Mouse (Mus musculus) megakaryocyte, embryonic 14.5 days (primary cell): ENCODE measurements at regions not wholly inside any gene's neighbourhood (a gene's known extent, or its start where the extent isn't known, plus 50 kb on each side); places are given as distances from the start of the nearest gene placed in this dataset.

ENCODE experiments used
- H3K27me3 ChIP-seq: replicated peaks from 2 replicates; pipeline ENCODE3; 2012; ENCODE audit warnings: inconsistent platforms
- H3K36me3 ChIP-seq: replicated peaks from 2 replicates; pipeline ENCODE3; 2012; ENCODE audit warnings: low read length, inconsistent platforms, mixed read lengths
- H3K4me1 ChIP-seq: 2 replicates; pipeline ENCODE4 v1.6.1; 2012; ENCODE audit warnings: inconsistent platforms
- H3K4me3 ChIP-seq: replicated peaks from 2 replicates; pipeline ENCODE3; 2012; ENCODE audit warnings: moderate library complexity, mild to moderate bottlenecking, inconsistent platforms
- H3K9me3 ChIP-seq: 2 replicates; pipeline ENCODE4 v1.6.1; 2012; ENCODE audit warnings: inconsistent platforms
- FLI1 ChIP-seq: IDR thresholded peaks from 2 replicates; pipeline ENCODE4 v1.6.1; 2012; ENCODE audit warnings: low read length, inconsistent platforms, mixed read lengths
- GATA1 ChIP-seq: IDR thresholded peaks from 3 replicates; pipeline ENCODE4 v1.6.1; 2012; ENCODE audit warnings: mixed read lengths, low read length, inconsistent platforms, borderline replicate concordance

DNA sequence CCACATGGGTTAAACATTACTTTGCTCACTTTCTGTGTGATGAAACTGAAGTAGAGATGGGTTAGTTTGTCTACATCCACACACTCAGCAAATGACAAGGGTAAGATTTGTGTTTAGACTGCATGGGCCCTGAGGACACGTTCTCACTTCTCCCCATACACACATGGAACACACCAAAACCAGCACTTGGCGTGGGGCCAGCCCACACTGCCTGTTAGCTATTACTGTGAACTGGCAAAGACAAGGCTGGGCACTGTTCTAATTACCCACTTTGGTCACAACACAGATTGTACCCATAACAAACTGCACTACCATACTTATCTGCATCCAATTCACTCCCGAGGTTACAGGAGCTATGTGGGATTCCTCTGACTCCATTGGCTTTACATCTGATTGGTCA is 430.4 kb downstream of the Etnk1 start:
- no peaks in the 10 kb centered on the region for H3K9me3 ChIP-seq
- H3K36me3 ChIP-seq = no peaks in the 10 kb centered on the region
- H3K4me1 ChIP-seq = no peaks in the 10 kb centered on the region
- TF ChIP-seq GATA1 (no peak), FLI1 (no peak)
- no peaks in the 10 kb centered on the region for H3K27me3 ChIP-seq
- H3K4me3 ChIP-seq = no peak overlapping the region

- Histone ChIP-seq H3K27me3 (no peaks in the 10 kb centered on the region), H3K4me3 (no peak overlapping the region), H3K4me1 (no peaks in the 10 kb centered on the region), H3K9me3 (0 out of 2 replicates have a peak, but pooled peaks cover 4% of the 10 kb centered on the region), H3K36me3 (no peaks in the 10 kb centered on the region)
- TF ChIP-seq GATA1 = no peak
- TF ChIP-seq FLI1 = no peak
These were observed 431.9 kb downstream of the Etnk1 start for GRCm38 (mm10) chr6:143598916-143599315.

- H3K27me3 ChIP-seq = no peaks in the 10 kb centered on the region
- peaks cover 3% of the 10 kb centered on the region; the same call in 1 of the 2 replicates for H3K4me1 ChIP-seq
- no peak overlapping the region for H3K4me3 ChIP-seq
- TF ChIP-seq FLI1 (no peak), GATA1 (no peak)
- no peaks in the 10 kb centered on the region for H3K36me3 ChIP-seq
- no peaks in the 10 kb centered on the region; the same call in 1 of the 2 replicates for H3K9me3 ChIP-seq
These were observed 442.1 kb downstream of the Etnk1 start for GRCm38 (mm10) chr6:143609100-143609499.

- Histone ChIP-seq H3K9me3 (no peaks in the 10 kb centered on the region), H3K4me1 (peaks cover 9% of the 10 kb centered on the region; the same call in 1 of the 2 replicates), H3K27me3 (no peaks in the 10 kb centered on the region), H3K4me3 (no peak overlapping the region), H3K36me3 (no peaks in the 10 kb centered on the region)
- TF ChIP-seq FLI1 = no peak
These were observed 445.9 kb downstream of the Etnk1 start for GRCm38 (mm10) chr6:143612966-143613365.

DNA sequence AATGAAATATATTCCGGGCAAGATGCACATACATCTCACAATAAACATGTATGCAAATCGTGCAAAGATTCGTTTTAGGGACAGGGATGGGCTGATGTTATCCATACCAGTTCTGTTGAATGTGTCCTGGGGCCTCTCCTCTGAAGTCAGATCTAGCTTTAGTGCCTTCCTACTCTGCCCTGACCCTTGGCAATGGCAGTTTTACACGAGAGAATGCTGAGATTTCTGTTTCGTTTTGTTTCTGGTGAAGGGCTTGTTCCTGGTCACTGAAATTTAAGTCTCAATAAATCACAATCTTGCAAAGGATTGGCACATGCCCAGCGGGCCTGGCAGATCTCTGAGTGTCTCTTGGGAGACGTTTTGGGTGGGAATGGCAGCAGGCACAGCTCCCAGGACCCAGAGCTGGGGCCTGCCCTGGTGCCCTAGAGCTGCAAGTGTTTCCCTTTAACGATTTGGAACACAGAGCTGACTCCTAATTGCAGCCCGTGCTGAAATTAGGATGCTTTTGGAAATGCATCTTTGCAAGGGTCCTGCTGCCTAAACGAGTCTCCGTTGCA is 447.5 kb downstream of the Etnk1 start:
- Histone ChIP-seq H3K4me1 (peaks cover 7% of the 10 kb centered on the region; the same call in 1 of the 2 replicates), H3K36me3 (no peaks in the 10 kb centered on the region), H3K4me3 (no peak overlapping the region), H3K9me3 (no peaks in the 10 kb centered on the region), H3K27me3 (no peaks in the 10 kb centered on the region)
- no peak for TF ChIP-seq GATA1
- no peak for TF ChIP-seq FLI1

DNA sequence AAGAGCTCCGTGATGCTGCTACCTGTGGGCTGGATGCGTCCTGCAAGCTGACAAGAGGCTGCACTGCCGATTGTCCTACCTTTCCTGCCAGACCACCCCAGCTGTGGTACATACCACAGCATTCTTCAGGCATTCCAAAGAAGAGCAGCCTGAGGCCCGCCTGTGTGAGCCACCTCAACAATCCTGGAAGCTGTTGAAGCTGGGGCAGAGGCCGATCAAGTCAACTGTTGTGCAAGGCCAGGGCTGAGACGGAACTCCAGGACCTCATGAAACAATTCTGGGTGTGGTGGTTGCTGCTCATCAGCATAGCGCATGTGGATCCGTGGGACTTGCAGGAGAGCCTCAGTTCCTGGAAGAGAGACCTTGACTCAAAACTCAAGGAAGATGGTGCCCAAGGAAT is 448.3 kb downstream of the Etnk1 start:
- H3K4me1 ChIP-seq = peaks cover 7% of the 10 kb centered on the region; the same call in 1 of the 2 replicates
- H3K36me3 ChIP-seq = no peaks in the 10 kb centered on the region
- H3K4me3 ChIP-seq = no peak overlapping the region
- TF ChIP-seq GATA1 = no peak
- TF ChIP-seq FLI1 = no peak
- H3K9me3 ChIP-seq = peaks cover 3% of the 10 kb centered on the region
- H3K27me3 ChIP-seq = no peaks in the 10 kb centered on the region

- Histone ChIP-seq H3K4me1 (peaks cover 11% of the 10 kb centered on the region; the same call in 1 of the 2 replicates), H3K36me3 (no peaks in the 10 kb centered on the region), H3K27me3 (no peaks in the 10 kb centered on the region), H3K9me3 (peaks cover 10% of the 10 kb centered on the region), H3K4me3 (no peak overlapping the region)
- TF ChIP-seq GATA1 = no peak
- no peak for TF ChIP-seq FLI1
These were observed 449.4 kb downstream of the Etnk1 start for GRCm38 (mm10) chr6:143616386-143616785.

DNA sequence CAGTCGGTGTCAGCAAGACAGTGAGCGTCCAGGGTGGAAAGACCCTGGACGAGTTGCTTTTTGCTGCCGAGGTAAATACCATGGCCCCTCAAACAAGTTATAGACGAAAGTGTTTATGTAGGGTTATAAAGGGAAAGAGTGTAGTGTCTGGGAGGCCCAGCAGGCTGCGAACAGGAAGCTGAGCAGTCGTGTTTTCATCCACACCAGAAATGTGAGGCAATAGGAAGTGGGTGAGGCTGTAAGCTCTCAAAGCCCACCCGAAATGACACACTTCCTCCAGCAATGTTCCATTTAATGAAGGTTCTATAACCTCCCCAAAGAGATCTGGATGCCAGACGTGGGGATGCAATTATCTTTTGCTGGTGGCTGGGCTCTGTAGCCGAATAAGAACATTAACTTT is 451.5 kb downstream of the Etnk1 start:
- H3K36me3 ChIP-seq = no peaks in the 10 kb centered on the region
- H3K4me1 ChIP-seq = peaks cover 11% of the 10 kb centered on the region; the same call in 1 of the 2 replicates
- no peaks in the 10 kb centered on the region for H3K27me3 ChIP-seq
- peaks cover 10% of the 10 kb centered on the region for H3K9me3 ChIP-seq
- no peak for TF ChIP-seq FLI1
- no peak for TF ChIP-seq GATA1
- no peak overlapping the region for H3K4me3 ChIP-seq

DNA sequence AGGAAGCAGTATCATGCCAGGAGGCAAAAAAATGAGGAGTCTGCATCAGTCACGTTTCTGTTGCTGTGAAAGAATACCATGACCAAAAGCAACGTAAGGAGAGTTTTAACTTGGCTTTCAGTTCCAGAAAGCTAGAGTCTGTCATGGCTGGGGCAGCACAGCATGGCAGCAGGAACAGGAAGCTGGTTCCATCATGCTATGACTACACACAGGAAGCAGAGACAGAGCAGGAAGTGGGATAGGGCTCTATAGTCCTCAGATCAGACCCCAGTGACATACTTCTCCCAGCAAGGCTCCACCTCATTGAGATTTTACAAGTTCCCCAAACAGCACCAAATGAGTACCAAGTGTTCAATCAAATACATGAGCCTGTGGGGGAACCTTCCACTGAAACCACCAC is 453.6 kb downstream of the Etnk1 start:
- H3K36me3 ChIP-seq = no peaks in the 10 kb centered on the region
- H3K4me3 ChIP-seq = no peak overlapping the region
- peaks cover 10% of the 10 kb centered on the region for H3K9me3 ChIP-seq
- TF ChIP-seq GATA1 = no peak
- no peaks in the 10 kb centered on the region for H3K27me3 ChIP-seq
- peaks cover 11% of the 10 kb centered on the region; the same call in 1 of the 2 replicates for H3K4me1 ChIP-seq

DNA sequence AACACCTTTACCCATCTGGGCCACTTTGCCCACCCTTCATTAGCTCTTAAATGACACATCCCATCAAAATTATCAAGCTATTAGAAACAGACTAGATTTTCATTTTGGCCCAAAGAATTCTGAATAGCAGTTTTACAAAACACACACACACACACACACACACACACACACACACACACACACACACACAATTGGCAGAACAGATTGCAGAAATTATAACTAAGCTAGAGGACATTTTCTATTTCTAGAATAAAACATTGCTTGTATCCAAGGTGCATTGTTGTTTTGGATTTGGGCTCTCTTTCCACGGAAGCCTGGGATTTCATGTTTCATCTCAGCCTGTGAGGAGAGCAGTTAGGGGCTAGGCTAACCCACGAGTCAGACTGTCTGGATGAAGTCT is 455.1 kb downstream of the Etnk1 start:
- TF ChIP-seq GATA1 = no peak
- TF ChIP-seq FLI1 = no peak
- peaks cover 5% of the 10 kb centered on the region; the same call in 1 of the 2 replicates for H3K4me1 ChIP-seq
- no peak overlapping the region for H3K4me3 ChIP-seq
- H3K9me3 ChIP-seq = peaks cover 10% of the 10 kb centered on the region
- H3K27me3 ChIP-seq = no peaks in the 10 kb centered on the region
- H3K36me3 ChIP-seq = no peaks in the 10 kb centered on the region

DNA sequence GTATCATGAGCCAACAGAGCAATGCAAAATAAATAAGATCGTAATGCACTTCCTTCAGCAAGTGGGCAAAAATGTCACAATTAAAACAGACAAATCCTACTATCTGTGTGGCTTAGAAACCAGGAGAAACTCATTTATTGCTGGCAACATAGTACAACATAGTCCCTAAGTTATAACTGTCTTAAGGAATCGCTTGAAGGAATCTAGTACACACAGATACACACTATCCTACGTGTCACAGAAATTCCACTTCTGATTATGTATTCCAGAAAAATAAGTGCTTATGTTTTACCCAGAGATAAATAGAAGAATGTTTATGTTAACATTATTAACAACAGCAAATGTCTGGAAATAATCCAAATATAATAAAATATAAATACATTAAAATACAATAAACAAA is 457.9 kb downstream of the Etnk1 start:
- no peak for TF ChIP-seq FLI1
- no peak for TF ChIP-seq GATA1
- H3K9me3 ChIP-seq = peaks cover 10% of the 10 kb centered on the region
- H3K36me3 ChIP-seq = no peaks in the 10 kb centered on the region
- H3K27me3 ChIP-seq = no peaks in the 10 kb centered on the region
- no peak overlapping the region for H3K4me3 ChIP-seq
- H3K4me1 ChIP-seq = peaks cover 5% of the 10 kb centered on the region; the same call in 1 of the 2 replicates
